Mouse (Mus musculus) midbrain, embryonic 14.5 days (tissue): ENCODE results near the gene Grn. TPM values are rescaled to one million over a fixed set of nuclear protein-coding genes. Genes with fewer than 3 reads are reported as not detected.
"Not testable (repeated sequence)": the region's sequence is repeated elsewhere in the genome, so short reads cannot be mapped to it uniquely, and the experiment has no call there.

Experiments
- ATAC-seq: fragments of 200-750 bp; cut with Nextera tagmentation; 2 replicates; pipeline ENCODE4 v1.8.0; 2017; ENCODE audit warnings: moderate number of reproducible peaks, moderate library complexity; ENCODE audit not compliant: low FRiP score, low TSS enrichment
- DNase-seq: peaks from one replicate; pipeline ENCODE4 v3.0.0-alpha.2; 2015
- H3K27ac ChIP-seq: fragments of 300-500 bp; sonication (generic); replicated peaks from 2 replicates; pipeline ENCODE4 v1.5.1; 2014; ENCODE audit warnings: mild to moderate bottlenecking, low read depth, low read length, moderate library complexity
- H3K27me3 ChIP-seq: fragments of 300-500 bp; sonication (generic); 2 replicates; pipeline ENCODE4 v1.6.1; 2014; ENCODE audit warnings: low read length, control low read depth, mixed read lengths; ENCODE audit not compliant: control insufficient read depth, insufficient read depth
- H3K36me3 ChIP-seq: fragments of 300-500 bp; sonication (generic); 2 replicates; pipeline ENCODE4 v1.6.1; 2014; ENCODE audit warnings: low read length, control low read depth; ENCODE audit not compliant: control insufficient read depth, insufficient read depth
- H3K4me1 ChIP-seq: fragments of 300-500 bp; sonication (generic); 2 replicates; pipeline ENCODE4 v1.6.1; 2014; ENCODE audit warnings: mild to moderate bottlenecking, antibody characterized with exemption, low read length, control low read depth; ENCODE audit not compliant: control insufficient read depth, insufficient read depth
- H3K4me2 ChIP-seq: fragments of 300-500 bp; sonication (generic); 2 replicates; pipeline ENCODE4 v1.6.1; 2014; ENCODE audit warnings: mild to moderate bottlenecking, low read length, moderate library complexity
- H3K4me3 ChIP-seq: fragments of 300-500 bp; sonication (generic); replicated peaks from 2 replicates; pipeline ENCODE4 v1.5.1; 2014; ENCODE audit warnings: low read depth, low read length
- H3K9ac ChIP-seq: fragments of 300-500 bp; sonication (generic); replicated peaks from 2 replicates; pipeline ENCODE4 v1.6.1; 2014; ENCODE audit warnings: mild to moderate bottlenecking, low read length, moderate library complexity
- H3K9me3 ChIP-seq: fragments of 300-500 bp; sonication (generic); 2 replicates; pipeline ENCODE4 v1.6.1; 2016; ENCODE audit warnings: low read length, control low read depth, mixed read lengths; ENCODE audit not compliant: control insufficient read depth
- WGBS: fragments of 180-500 bp; shearing (Covaris S2); extraction: QIAGEN DNeasy Blood & Tissue Kit; methylation state at CpG from one replicate; pipeline ENCODE4 v1.1.7; 2014; 5-methylcytosine and 5-hydroxymethylcytosine counted together
- polyA plus RNA-seq: library from polyadenylated mRNA; unstranded; fragments of >200 nt; fragmentation: Nextera tagmentation; extraction: Ambion mirVana; gene quantifications from 2 replicates; pipeline ENCODE4 v1.2.1, GENCODE M21; 2014

Grn gene
- polyA plus RNA-seq, 1 experiment from 2014 or later: 45.5 TPM

GRCm38 (mm10) chr11:102410345-102410744 lies 19.8 kb upstream of the Grn start:
- not testable (repeated sequence) for H3K36me3 ChIP-seq, H3K27me3 ChIP-seq, H3K9me3 ChIP-seq, ATAC-seq, H3K27ac ChIP-seq, DNase-seq, H3K9ac ChIP-seq, H3K4me2 ChIP-seq, H3K4me3 ChIP-seq
- peaks cover 16% of the 10 kb centered on the region for H3K4me1 ChIP-seq
- 93% methylated on average over 3 of the region's 3 CpGs for WGBS

GRCm38 (mm10) chr11:102411061-102411460 lies 19.1 kb upstream of the Grn start:
- Histone ChIP-seq H3K9ac (no peak overlapping the region), H3K27me3 (no peaks in the 10 kb centered on the region), H3K27ac (no peak overlapping the region), H3K9me3 (no peaks in the 10 kb centered on the region), H3K4me1 (peaks cover 14% of the 10 kb centered on the region), H3K36me3 (no peaks in the 10 kb centered on the region), H3K4me3 (no peak overlapping the region), H3K4me2 (no peak overlapping the region)
- DNase-seq: no peak
- ATAC-seq: no peak
- WGBS: 88% methylated on average over 3 of the region's 3 CpGs

- 10% methylated on average over 11 of the region's 11 CpGs for WGBS
- DNase-seq (peak; percentile 96), ATAC-seq (no peak)
- H3K9ac ChIP-seq: no peak overlapping the region
- no peak overlapping the region for H3K4me3 ChIP-seq
- H3K4me2 ChIP-seq: no peak overlapping the region
- peaks cover 8% of the 10 kb centered on the region for H3K4me1 ChIP-seq
- no peaks in the 10 kb centered on the region for H3K9me3 ChIP-seq
- H3K36me3 ChIP-seq: no peaks in the 10 kb centered on the region
- no peak overlapping the region for H3K27ac ChIP-seq
- H3K27me3 ChIP-seq: no peaks in the 10 kb centered on the region
Measured at GRCm38 (mm10) chr11:102411704-102412103, 18.4 kb upstream of the Grn start.

- DNase-seq (no peak), ATAC-seq (no peak)
- H3K9ac ChIP-seq: no peak overlapping the region
- WGBS: 74% methylated on average over 8 of the region's 8 CpGs
- H3K9me3 ChIP-seq: no peaks in the 10 kb centered on the region
- no peak overlapping the region for H3K4me2 ChIP-seq
- no peak overlapping the region for H3K4me3 ChIP-seq
- H3K36me3 ChIP-seq: no peaks in the 10 kb centered on the region
- no peaks in the 10 kb centered on the region for H3K27me3 ChIP-seq
- peaks cover 1% of the 10 kb centered on the region for H3K4me1 ChIP-seq
- H3K27ac ChIP-seq: no peak overlapping the region
Measured at GRCm38 (mm10) chr11:102413059-102413458, 17.1 kb upstream of the Grn start.

- Histone ChIP-seq H3K9ac (no peak overlapping the region), H3K27ac (no peak overlapping the region), H3K9me3 (no peaks in the 10 kb centered on the region), H3K36me3 (no peaks in the 10 kb centered on the region), H3K4me2 (no peak overlapping the region), H3K27me3 (no peaks in the 10 kb centered on the region), H3K4me3 (no peak overlapping the region), H3K4me1 (no peaks in the 10 kb centered on the region)
- no peak for DNase-seq
- WGBS: 69% methylated on average over 10 of the region's 10 CpGs
- ATAC-seq: no peak
Measured at GRCm38 (mm10) chr11:102415034-102415802, 14.9 kb upstream of the Grn start.

- no peak for ATAC-seq
- no peaks in the 10 kb centered on the region for H3K27me3 ChIP-seq
- H3K36me3 ChIP-seq: no peaks in the 10 kb centered on the region
- H3K9me3 ChIP-seq: no peaks in the 10 kb centered on the region
- 83% methylated on average over 1 of the region's 1 CpGs for WGBS
- no peak overlapping the region for H3K4me3 ChIP-seq
- no peak overlapping the region for H3K4me2 ChIP-seq
- no peak overlapping the region for H3K9ac ChIP-seq
- no peak for DNase-seq
- H3K27ac ChIP-seq: no peak overlapping the region
- no peaks in the 10 kb centered on the region for H3K4me1 ChIP-seq
Measured at GRCm38 (mm10) chr11:102417160-102417559, 13.0 kb upstream of the Grn start.

- Histone ChIP-seq H3K4me1 (no peaks in the 10 kb centered on the region), H3K9ac (no peak overlapping the region), H3K4me3 (no peak overlapping the region), H3K4me2 (no peak overlapping the region), H3K36me3 (no peaks in the 10 kb centered on the region), H3K9me3 (no peaks in the 10 kb centered on the region), H3K27ac (no peak overlapping the region), H3K27me3 (no peaks in the 10 kb centered on the region)
- DNase-seq (no peak), ATAC-seq (no peak)
Measured at GRCm38 (mm10) chr11:102418887-102419286, 11.2 kb upstream of the Grn start.

- WGBS: 56% methylated on average over 8 of the region's 8 CpGs
- H3K9ac ChIP-seq: no peak overlapping the region
- ATAC-seq: no peak
Measured at GRCm38 (mm10) chr11:102421559-102421958, 8.6 kb upstream of the Grn start.

GRCm38 (mm10) chr11:102424666-102425065 lies 5.4 kb upstream of the Grn start:
- DNase-seq (no peak), ATAC-seq (no peak)
- H3K36me3 ChIP-seq: no peaks in the 10 kb centered on the region
- H3K9me3 ChIP-seq: no peaks in the 10 kb centered on the region
- peaks cover 1% of the 10 kb centered on the region; the same call in 1 of the 2 replicates for H3K4me1 ChIP-seq
- no peak overlapping the region for H3K27ac ChIP-seq
- H3K27me3 ChIP-seq: no peaks in the 10 kb centered on the region
- H3K4me2 ChIP-seq: no peak overlapping the region
- WGBS: 79% methylated on average over 6 of the region's 6 CpGs
- H3K9ac ChIP-seq: no peak overlapping the region
- no peak overlapping the region for H3K4me3 ChIP-seq

More at GRCm38 (mm10) chr11:102421559-102421958, 8.6 kb upstream of the Grn start:
- no peak overlapping the region for H3K4me3 ChIP-seq
- H3K9me3 ChIP-seq: no peaks in the 10 kb centered on the region
- no peaks in the 10 kb centered on the region for H3K4me1 ChIP-seq
- H3K4me2 ChIP-seq: no peak overlapping the region
- no peak for DNase-seq
- no peak overlapping the region for H3K27ac ChIP-seq
- no peaks in the 10 kb centered on the region for H3K27me3 ChIP-seq
- no peaks in the 10 kb centered on the region for H3K36me3 ChIP-seq
